Mouse (Mus musculus) limb, embryonic 14.5 days (tissue): Measurements from ENCODE around the gene Get4. TPM values are rescaled to one million over a fixed set of nuclear protein-coding genes. Genes with fewer than 3 reads are reported as not detected.

Source experiments
- ATAC-seq: fragments of 200-750 bp; cut with Nextera tagmentation; 2 replicates; pipeline ENCODE4 v1.8.0; 2017; ENCODE audit warnings: low read depth, moderate number of reproducible peaks, moderate TSS enrichment; ENCODE audit not compliant: low FRiP score
- DNase-seq: peaks from one replicate; pipeline ENCODE4 v3.0.0-alpha.2; 2015; ENCODE audit warnings: low spot score
- H3K27ac ChIP-seq: fragments of 300-500 bp; sonication (generic); replicated peaks from 2 replicates; pipeline ENCODE4 v1.5.1; 2014; ENCODE audit warnings: low read depth, mild to moderate bottlenecking, low read length, moderate library complexity, mixed read lengths
- H3K27me3 ChIP-seq: fragments of 300-500 bp; sonication (generic); 2 replicates; pipeline ENCODE4 v1.6.1; 2014; ENCODE audit warnings: low read length, mixed read lengths; ENCODE audit not compliant: control insufficient read depth, insufficient read depth
- H3K36me3 ChIP-seq: fragments of 300-500 bp; sonication (generic); 2 replicates; pipeline ENCODE4 v1.6.1; 2014; ENCODE audit warnings: mild to moderate bottlenecking, low read length, moderate library complexity, mixed read lengths; ENCODE audit not compliant: control insufficient read depth, insufficient read depth
- H3K4me1 ChIP-seq: fragments of 300-500 bp; sonication (generic); 2 replicates; pipeline ENCODE4 v1.6.1; 2014; ENCODE audit warnings: antibody characterized with exemption, low read length, mixed read lengths; ENCODE audit not compliant: control insufficient read depth, insufficient read depth
- H3K4me2 ChIP-seq: fragments of 300-500 bp; sonication (generic); replicated peaks from 2 replicates; pipeline ENCODE4 v1.6.1; 2014; ENCODE audit warnings: low read depth, mild to moderate bottlenecking, low read length, moderate library complexity; ENCODE audit not compliant: severe bottlenecking
- H3K4me3 ChIP-seq: fragments of 300-500 bp; sonication (generic); replicated peaks from 2 replicates; pipeline ENCODE4 v1.5.1; 2014; ENCODE audit warnings: low read length
- H3K9ac ChIP-seq: fragments of 300-500 bp; sonication (generic); 2 replicates; pipeline ENCODE4 v1.6.1; 2014; ENCODE audit warnings: mild to moderate bottlenecking, low read depth, low read length, moderate library complexity; ENCODE audit not compliant: severe bottlenecking
- H3K9me3 ChIP-seq: fragments of 300-500 bp; sonication (generic); 2 replicates; pipeline ENCODE4 v1.6.1; 2016; ENCODE audit warnings: low read length; ENCODE audit not compliant: control insufficient read depth
- POLR2A ChIP-seq: fragments of 200-500 bp; IDR thresholded peaks from 2 replicates; pipeline ENCODE4 v1.8.0; 2012; ENCODE audit warnings: inconsistent platforms, mild to moderate bottlenecking, moderate library complexity, borderline replicate concordance; ENCODE audit not compliant: insufficient read depth, insufficient read length; ENCODE audit errors: extremely low read depth
- WGBS: fragments of 180-500 bp; shearing (Covaris S2); extraction: QIAGEN DNeasy Blood & Tissue Kit; methylation state at CpG from one replicate; pipeline ENCODE4 v1.1.7; 2014; 5-methylcytosine and 5-hydroxymethylcytosine counted together
- polyA plus RNA-seq, 2 experiments: library from polyadenylated mRNA; depleted of rRNA in 1 of 2; stranded (reverse) in 1 of 2; unstranded in 1 of 2; fragments of >200 nt; fragmentation: Nextera tagmentation in 1 of 2; extraction: Ambion mirVana in 1 of 2; gene quantifications; 2 replicates each; pipeline versions ENCODE4 v1.2.1 to v1.2.3; 2012 to 2014

Gene Get4
- polyA plus RNA-seq, 2 experiments: 136 to 152 TPM

GRCm38 (mm10) chr5:139261403-139261802, 9.3 kb downstream of the Get4 start:
- Histone ChIP-seq H3K4me2 (no peak overlapping the region), H3K9me3 (no peaks in the 10 kb centered on the region), H3K9ac (no peak overlapping the region), H3K4me1 (no peaks in the 10 kb centered on the region; the same call in 1 of the 2 replicates), H3K27ac (no peak overlapping the region), H3K36me3 (peaks cover 65% of the 10 kb centered on the region), H3K27me3 (no peaks in the 10 kb centered on the region), H3K4me3 (no peak overlapping the region)
- no peak for TF ChIP-seq POLR2A
- DNase-seq: no peak
- ATAC-seq: no peak
- 96% methylated on average over 4 of the region's 4 CpGs for WGBS

GRCm38 (mm10) chr5:139267661-139268060, 15.5 kb downstream of the Get4 start:
- peaks cover 67% of the 10 kb centered on the region for H3K36me3 ChIP-seq
- TF ChIP-seq POLR2A: no peak
- WGBS: 88% methylated on average over 4 of the region's 4 CpGs

DNA sequence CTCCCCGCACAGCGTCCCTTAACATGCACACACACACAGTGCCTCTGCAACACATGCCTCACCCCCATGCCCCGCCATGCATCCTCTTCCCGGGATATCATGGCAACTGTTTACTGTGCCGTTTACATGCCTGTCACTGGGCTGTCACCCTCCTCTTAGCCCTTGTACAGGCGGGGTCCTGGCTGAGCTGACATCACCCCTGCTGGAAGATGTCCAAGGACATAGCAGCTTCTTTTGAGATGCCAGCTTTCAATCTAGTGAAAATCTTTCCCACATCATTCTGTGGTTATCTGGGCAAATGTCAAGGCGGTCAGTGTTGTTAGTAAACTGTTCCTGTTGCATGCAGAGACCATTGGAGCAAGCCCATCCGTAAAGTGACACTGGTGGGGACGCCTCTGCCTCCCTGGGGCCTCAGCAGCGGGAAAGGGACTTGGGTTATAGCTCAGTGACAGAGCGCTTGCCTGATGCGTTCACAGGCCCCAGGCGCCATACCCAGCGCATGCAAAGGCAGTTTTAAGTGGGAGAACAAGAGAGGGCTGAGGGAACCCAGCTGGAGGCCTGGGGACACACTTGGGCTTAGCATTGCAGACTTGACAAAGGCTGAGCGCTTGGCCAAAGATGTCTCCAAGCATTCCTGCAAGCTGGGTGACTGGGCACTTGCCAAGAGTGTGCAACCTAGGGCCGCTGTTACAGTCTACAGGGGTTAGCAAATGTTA, 18.8 kb downstream of the Get4 start:
- peaks cover 34% of the 10 kb centered on the region for H3K36me3 ChIP-seq
- DNase-seq (no peak), ATAC-seq (no peak)
- H3K4me2 ChIP-seq: no peak overlapping the region
- no peak overlapping the region for H3K27ac ChIP-seq
- no peaks in the 10 kb centered on the region for H3K9me3 ChIP-seq
- no peak overlapping the region for H3K9ac ChIP-seq
- 68% methylated on average over 16 of the region's 16 CpGs for WGBS
- TF ChIP-seq POLR2A: no peak
- H3K4me3 ChIP-seq: no peak overlapping the region
- no peaks in the 10 kb centered on the region for H3K4me1 ChIP-seq
- no peaks in the 10 kb centered on the region for H3K27me3 ChIP-seq

More at GRCm38 (mm10) chr5:139267661-139268060, 15.5 kb downstream of the Get4 start:
- Histone ChIP-seq H3K4me1 (no peaks in the 10 kb centered on the region), H3K27ac (no peak overlapping the region), H3K9me3 (no peaks in the 10 kb centered on the region), H3K4me3 (no peak overlapping the region), H3K9ac (no peak overlapping the region), H3K27me3 (no peaks in the 10 kb centered on the region), H3K4me2 (no peak overlapping the region)
- no peak for ATAC-seq
- no peak for DNase-seq

GRCm38 (mm10) chr5:139271994-139272554, 19.9 kb downstream of the Get4 start:
- WGBS: 44% methylated on average over 8 of the region's 8 CpGs
- no peaks in the 10 kb centered on the region for H3K9me3 ChIP-seq

GRCm38 (mm10) chr5:139277287-139277686, 25.2 kb downstream of the Get4 start:
- no peak for TF ChIP-seq POLR2A
- H3K9me3 ChIP-seq: no peaks in the 10 kb centered on the region
- no peak for ATAC-seq

More at GRCm38 (mm10) chr5:139271994-139272554, 19.9 kb downstream of the Get4 start:
- Histone ChIP-seq H3K27me3 (no peaks in the 10 kb centered on the region), H3K4me2 (no peak overlapping the region), H3K9ac (no peak overlapping the region), H3K27ac (no peak overlapping the region), H3K4me1 (no peaks in the 10 kb centered on the region), H3K4me3 (no peak overlapping the region), H3K36me3 (peaks cover 23% of the 10 kb centered on the region)
- ATAC-seq: peak; percentile 17; the same call in 1 of the 2 replicates
- TF ChIP-seq POLR2A: no peak
- DNase-seq: no peak

More at GRCm38 (mm10) chr5:139277287-139277686, 25.2 kb downstream of the Get4 start:
- WGBS: 60% methylated on average over 8 of the region's 8 CpGs
- H3K4me2 ChIP-seq: no peak overlapping the region
- no peaks in the 10 kb centered on the region for H3K36me3 ChIP-seq
- H3K4me1 ChIP-seq: no peaks in the 10 kb centered on the region
- H3K4me3 ChIP-seq: no peak overlapping the region
- no peaks in the 10 kb centered on the region for H3K27me3 ChIP-seq
- H3K27ac ChIP-seq: no peak overlapping the region
- no peak for DNase-seq
- no peak overlapping the region for H3K9ac ChIP-seq
